Mouse (Mus musculus) limb, embryonic 10.5 days (tissue): Measurements from ENCODE around the gene Clk3. TPM values are rescaled to one million over a fixed set of nuclear protein-coding genes. Genes with fewer than 3 reads are reported as not detected.

ENCODE experiments used
- DNase-seq: peaks from one replicate; pipeline ENCODE4 v3.0.0-alpha.2; 2017; ENCODE audit warnings: low spot score
- H3K27ac ChIP-seq: fragments of 300-500 bp; sonication (generic); 2 replicates; pipeline ENCODE4 v1.5.1; 2016; ENCODE audit warnings: mild to moderate bottlenecking
- H3K27me3 ChIP-seq: fragments of 300-500 bp; sonication (generic); 2 replicates; pipeline ENCODE4 v1.6.1; 2016; ENCODE audit warnings: low read depth, mild to moderate bottlenecking; ENCODE audit not compliant: poor library complexity, severe bottlenecking
- H3K36me3 ChIP-seq: fragments of 300-500 bp; sonication (generic); 2 replicates; pipeline ENCODE4 v1.6.1; 2016; ENCODE audit warnings: mild to moderate bottlenecking, moderate library complexity
- H3K4me1 ChIP-seq: fragments of 300-500 bp; sonication (generic); 2 replicates; pipeline ENCODE4 v1.6.1; 2016
- H3K4me3 ChIP-seq: fragments of 300-500 bp; sonication (generic); 2 replicates; pipeline ENCODE4 v1.5.1; 2016; ENCODE audit warnings: mild to moderate bottlenecking, moderate library complexity
- H3K9me3 ChIP-seq: fragments of 300-500 bp; sonication (generic); replicated peaks from 2 replicates; pipeline ENCODE4 v1.6.1; 2016; ENCODE audit warnings: mild to moderate bottlenecking
- WGBS: fragments of 180-500 bp; shearing (Covaris S2); methylation state at CpG from one replicate; pipeline ENCODE4 v1.1.7; 2016; 5-methylcytosine and 5-hydroxymethylcytosine counted together
- polyA plus RNA-seq: library from polyadenylated mRNA; unstranded; fragments of >200 nt; fragmentation: Nextera tagmentation; extraction: Ambion mirVana; gene quantifications from 2 replicates; pipeline ENCODE4 v1.2.1, GENCODE M21; 2016

Gene Clk3
- polyA plus RNA-seq, 1 experiment from 2014 or later = 93.2 TPM

GRCm38 (mm10) chr9:57708720-57709274 is 56.9 kb downstream of the Clk3 start:
- Histone ChIP-seq H3K9me3 (no peaks in the 10 kb centered on the region), H3K27ac (peak overlapping the region; percentile 94), H3K4me3 (peak overlapping the region; percentile 97), H3K36me3 (peaks cover 28% of the 10 kb centered on the region), H3K4me1 (peaks cover 13% of the 10 kb centered on the region), H3K27me3 (no peaks in the 10 kb centered on the region)
- no peak for DNase-seq
- 6% methylated on average over 33 of the region's 39 CpGs for WGBS

DNA sequence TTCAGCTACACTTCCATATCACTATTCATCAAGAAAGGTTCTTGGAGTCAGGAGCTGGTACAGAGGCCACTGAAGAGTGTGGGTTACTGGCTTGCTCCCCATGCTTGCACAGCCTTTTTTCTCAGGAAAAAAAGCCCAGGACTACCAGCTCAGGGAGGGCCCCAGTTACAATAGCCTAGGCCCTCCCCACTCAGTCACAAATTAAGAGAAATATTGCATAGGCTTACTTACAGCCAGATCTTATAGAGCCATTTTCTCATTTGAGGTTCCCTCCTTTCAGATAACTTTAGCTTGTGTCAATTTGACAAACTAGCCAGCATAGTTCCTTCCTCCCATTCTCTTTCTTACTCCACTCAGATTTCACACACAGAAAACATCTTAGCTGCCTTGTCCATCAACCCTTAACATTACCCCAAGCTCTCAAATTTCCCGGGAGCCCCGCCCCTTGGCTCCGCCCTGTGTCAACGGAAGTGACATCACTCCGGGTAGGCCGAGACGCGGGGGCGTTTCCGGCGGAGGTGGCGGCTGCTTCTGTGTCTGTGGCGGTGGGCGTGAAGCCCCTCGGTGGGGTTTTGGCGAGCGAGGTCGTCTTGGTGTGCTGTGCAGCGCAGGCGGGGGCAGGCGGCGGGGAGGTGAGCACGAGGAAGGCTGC is 57.5 kb downstream of the Clk3 start, which contains the start of gene Edc3:
TSS of gene Edc3 (plus strand) at position 473 of the 652 bp plus-strand sequence.
- Histone ChIP-seq H3K9me3 (no peaks in the 10 kb centered on the region), H3K36me3 (peaks cover 22% of the 10 kb centered on the region), H3K4me1 (peaks cover 13% of the 10 kb centered on the region), H3K27ac (peak within 1 kb of the TSS; percentile 94), H3K27me3 (no peaks in the 10 kb centered on the region), H3K4me3 (peak within 1 kb of the TSS; percentile 97)
- DNase-seq = peak; percentile 97
- under 1% methylated on average over 23 of the region's 23 CpGs for WGBS

GRCm38 (mm10) chr9:57706496-57706895 is 59.2 kb downstream of the Clk3 start:
- WGBS = 89% methylated on average over 3 of the region's 3 CpGs

More at GRCm38 (mm10) chr9:57706496-57706895, 59.2 kb downstream of the Clk3 start:
- Histone ChIP-seq H3K4me3 (no peak overlapping the region), H3K36me3 (peaks cover 6% of the 10 kb centered on the region), H3K9me3 (no peaks in the 10 kb centered on the region), H3K27ac (no peak overlapping the region), H3K4me1 (peaks cover 21% of the 10 kb centered on the region), H3K27me3 (no peaks in the 10 kb centered on the region)
- DNase-seq = no peak

Other genes with a start within 250 kb of the Clk3 start
- gene Cox5a, start 244.6 kb downstream of the Clk3 start, polyA plus RNA-seq = 635 and 703 TPM in 2 replicates
- 17.7 and 18.3 TPM in 2 replicates for gene Fam219b, start 228.3 kb downstream of the Clk3 start, polyA plus RNA-seq
- gene Mpi, start 213.1 kb downstream of the Clk3 start, polyA plus RNA-seq = 60.0 and 61.3 TPM in 2 replicates
- gene Scamp2, start 204.9 kb downstream of the Clk3 start, polyA plus RNA-seq = 37.4 and 41.9 TPM in 2 replicates
- gene Ulk3, start 176.4 kb downstream of the Clk3 start, polyA plus RNA-seq = 10.1 and 12.0 TPM in 2 replicates
- gene Cplx3, start 159.6 kb downstream of the Clk3 start, polyA plus RNA-seq = not detected in 2 replicates
- gene Lman1l, start 145.1 kb downstream of the Clk3 start, polyA plus RNA-seq = not detected in 2 replicates
- gene Csk, start 112.2 kb downstream of the Clk3 start, polyA plus RNA-seq = 33.2 and 40.1 TPM in 2 replicates
- gene Cyp1a2, start 82.2 kb downstream of the Clk3 start, polyA plus RNA-seq = not detected in 2 replicates
- gene Cyp1a1, start 77.9 kb downstream of the Clk3 start, polyA plus RNA-seq = 0.11 TPM in 1 of 2 replicates, not detected in the other
- 47.1 and 49.2 TPM in 2 replicates for gene Edc3, start 57.3 kb downstream of the Clk3 start, polyA plus RNA-seq
- 56.8 and 62.9 TPM in 2 replicates for gene Arid3b, start 70.9 kb upstream of the Clk3 start, polyA plus RNA-seq
- 123 and 130 TPM in 2 replicates for gene Ubl7, start 145.1 kb upstream of the Clk3 start, polyA plus RNA-seq
- gene Sema7a, start 174.3 kb upstream of the Clk3 start, polyA plus RNA-seq = 0.20 and 0.26 TPM in 2 replicates
- 0.26 TPM in 1 of 2 replicates, not detected in the other for gene Cyp11a1, start 240.6 kb upstream of the Clk3 start, polyA plus RNA-seq